Mouse (Mus musculus) limb, embryonic 14.5 days (tissue): ENCODE measurements around the gene Vstm2a. TPM values are rescaled to one million over a fixed set of nuclear protein-coding genes. Genes with fewer than 3 reads are reported as not detected.

Source experiments
- ATAC-seq: fragments of 200-750 bp; cut with Nextera tagmentation; 2 replicates; pipeline ENCODE4 v1.8.0; 2017; ENCODE audit warnings: low read depth, moderate number of reproducible peaks, moderate TSS enrichment; ENCODE audit not compliant: low FRiP score
- DNase-seq: peaks from one replicate; pipeline ENCODE4 v3.0.0-alpha.2; 2015; ENCODE audit warnings: low spot score
- H3K27ac ChIP-seq: fragments of 300-500 bp; sonication (generic); replicated peaks from 2 replicates; pipeline ENCODE4 v1.5.1; 2014; ENCODE audit warnings: low read depth, mild to moderate bottlenecking, low read length, moderate library complexity, mixed read lengths
- H3K27me3 ChIP-seq: fragments of 300-500 bp; sonication (generic); 2 replicates; pipeline ENCODE4 v1.6.1; 2014; ENCODE audit warnings: low read length, mixed read lengths; ENCODE audit not compliant: control insufficient read depth, insufficient read depth
- H3K36me3 ChIP-seq: fragments of 300-500 bp; sonication (generic); 2 replicates; pipeline ENCODE4 v1.6.1; 2014; ENCODE audit warnings: mild to moderate bottlenecking, low read length, moderate library complexity, mixed read lengths; ENCODE audit not compliant: control insufficient read depth, insufficient read depth
- H3K4me1 ChIP-seq: fragments of 300-500 bp; sonication (generic); 2 replicates; pipeline ENCODE4 v1.6.1; 2014; ENCODE audit warnings: antibody characterized with exemption, low read length, mixed read lengths; ENCODE audit not compliant: control insufficient read depth, insufficient read depth
- H3K4me2 ChIP-seq: fragments of 300-500 bp; sonication (generic); replicated peaks from 2 replicates; pipeline ENCODE4 v1.6.1; 2014; ENCODE audit warnings: low read depth, mild to moderate bottlenecking, low read length, moderate library complexity; ENCODE audit not compliant: severe bottlenecking
- H3K4me3 ChIP-seq: fragments of 300-500 bp; sonication (generic); replicated peaks from 2 replicates; pipeline ENCODE4 v1.5.1; 2014; ENCODE audit warnings: low read length
- H3K9ac ChIP-seq: fragments of 300-500 bp; sonication (generic); 2 replicates; pipeline ENCODE4 v1.6.1; 2014; ENCODE audit warnings: mild to moderate bottlenecking, low read depth, low read length, moderate library complexity; ENCODE audit not compliant: severe bottlenecking
- H3K9me3 ChIP-seq: fragments of 300-500 bp; sonication (generic); 2 replicates; pipeline ENCODE4 v1.6.1; 2016; ENCODE audit warnings: low read length; ENCODE audit not compliant: control insufficient read depth
- POLR2A ChIP-seq: fragments of 200-500 bp; IDR thresholded peaks from 2 replicates; pipeline ENCODE4 v1.8.0; 2012; ENCODE audit warnings: inconsistent platforms, mild to moderate bottlenecking, moderate library complexity, borderline replicate concordance; ENCODE audit not compliant: insufficient read depth, insufficient read length; ENCODE audit errors: extremely low read depth
- WGBS: fragments of 180-500 bp; shearing (Covaris S2); extraction: QIAGEN DNeasy Blood & Tissue Kit; methylation state at CpG from one replicate; pipeline ENCODE4 v1.1.7; 2014; 5-methylcytosine and 5-hydroxymethylcytosine counted together
- polyA plus RNA-seq, 2 experiments: library from polyadenylated mRNA; depleted of rRNA in 1 of 2; stranded (reverse) in 1 of 2; unstranded in 1 of 2; fragments of >200 nt; fragmentation: Nextera tagmentation in 1 of 2; extraction: Ambion mirVana in 1 of 2; gene quantifications; 2 replicates each; pipeline versions ENCODE4 v1.2.1 to v1.2.3; 2012 to 2014

Gene Vstm2a
- polyA plus RNA-seq, 2 experiments = 3.1 to 3.6 TPM

DNA sequence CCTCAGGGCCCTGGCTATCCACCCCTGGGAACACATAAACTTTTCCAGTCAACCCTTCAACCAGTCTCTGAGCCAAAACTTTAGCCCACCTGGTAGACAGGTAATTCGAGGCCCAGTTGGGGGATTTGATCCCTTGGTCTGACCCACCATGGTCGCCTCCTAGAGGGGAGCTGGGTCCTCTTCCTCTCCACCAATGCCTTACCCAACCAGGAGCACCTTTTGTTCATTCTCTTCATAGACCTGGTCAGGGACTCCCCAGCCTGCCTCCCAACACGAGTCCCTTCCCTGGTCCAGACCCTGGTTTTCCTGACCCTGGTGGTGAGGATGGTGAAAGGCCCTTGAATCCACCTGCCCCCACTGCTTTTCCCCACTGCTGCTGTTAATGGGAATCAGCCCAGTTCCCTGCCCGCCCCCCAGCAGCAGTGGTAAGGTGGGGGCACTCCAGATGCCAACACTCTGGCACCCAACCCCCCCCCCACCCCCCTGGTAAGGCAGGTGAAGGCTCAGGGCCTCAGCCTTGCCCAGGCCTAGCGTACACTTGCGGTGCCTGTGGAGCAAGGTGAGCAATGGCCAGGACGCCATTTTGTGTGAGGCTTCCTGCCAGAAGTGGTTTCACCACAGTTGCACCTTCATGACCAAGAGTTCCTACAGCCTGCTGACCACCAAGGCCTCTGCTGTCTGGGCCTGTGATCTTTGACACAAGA lies 182.2 kb downstream of the Vstm2a start:
- DNase-seq = no peak
- Histone ChIP-seq H3K4me2 (no peak overlapping the region), H3K27ac (no peak overlapping the region), H3K9me3 (no peaks in the 10 kb centered on the region), H3K27me3 (no peaks in the 10 kb centered on the region), H3K4me1 (no peaks in the 10 kb centered on the region), H3K9ac (no peak overlapping the region), H3K36me3 (no peaks in the 10 kb centered on the region), H3K4me3 (no peak overlapping the region)
- WGBS = 87% methylated on average over 7 of the region's 7 CpGs
- TF ChIP-seq POLR2A = no peak
- ATAC-seq = no peak
